Mouse (Mus musculus) adipocyte (in vitro differentiated cells): ENCODE measurements around the gene Lrig3.

Source experiments
- DNase-seq: peaks from one replicate; pipeline ENCODE4 v3.0.0-alpha.2; 2016; ENCODE audit warnings: low spot score

The Lrig3 gene

GRCm38 (mm10) chr10:126002081-126002755, 36.2 kb downstream of the Lrig3 start:
- no peak for DNase-seq

- no peak for DNase-seq
Observed at GRCm38 (mm10) chr10:126002818-126003506, 37.0 kb downstream of the Lrig3 start.

GRCm38 (mm10) chr10:126003857-126004256, 37.9 kb downstream of the Lrig3 start:
- no peak for DNase-seq

GRCm38 (mm10) chr10:126013667-126014066, 47.7 kb downstream of the Lrig3 start:
- no peak for DNase-seq

GRCm38 (mm10) chr10:126014673-126015072, 48.7 kb downstream of the Lrig3 start:
- no peak for DNase-seq

GRCm38 (mm10) chr10:126015644-126016043, 49.7 kb downstream of the Lrig3 start:
- no peak for DNase-seq

GRCm38 (mm10) chr10:126019350-126019991, 53.5 kb downstream of the Lrig3 start:
- DNase-seq = no peak

GRCm38 (mm10) chr10:126028574-126029440, 62.8 kb downstream of the Lrig3 start:
- DNase-seq = no peak

- DNase-seq = no peak
Observed at GRCm38 (mm10) chr10:126029441-126030114, 63.6 kb downstream of the Lrig3 start.

GRCm38 (mm10) chr10:126056881-126057280, 90.9 kb downstream of the Lrig3 start:
- DNase-seq = no peak

- DNase-seq = no peak
Observed at GRCm38 (mm10) chr10:126062812-126063211, 96.8 kb downstream of the Lrig3 start.
